Mouse (Mus musculus): Measurements from ENCODE around the gene Elk3.
A peak's percentile ranks its signal among the peaks of the same experiment; 100 is the strongest.

Elk3 gene

DNA sequence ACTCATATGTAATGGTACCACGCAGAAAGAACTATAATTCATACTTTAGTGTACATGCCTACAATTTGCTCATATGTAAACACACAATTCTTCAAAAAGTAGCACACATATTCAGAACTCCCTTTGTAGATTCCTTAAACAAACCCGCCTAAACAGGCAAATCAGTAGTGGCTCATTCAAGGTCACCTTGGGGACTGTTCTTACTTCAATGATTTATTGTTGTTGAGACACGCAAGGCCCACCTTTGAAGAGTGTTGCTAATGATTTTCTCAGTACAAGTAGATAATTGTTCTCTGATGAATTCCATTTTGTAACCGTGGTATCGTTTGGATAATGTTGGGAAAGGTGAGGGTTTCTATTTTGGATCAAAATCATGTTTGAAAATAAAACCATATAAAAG is 17.4 kb upstream of the Elk3 start:
- no peak for DNase-seq

DNA sequence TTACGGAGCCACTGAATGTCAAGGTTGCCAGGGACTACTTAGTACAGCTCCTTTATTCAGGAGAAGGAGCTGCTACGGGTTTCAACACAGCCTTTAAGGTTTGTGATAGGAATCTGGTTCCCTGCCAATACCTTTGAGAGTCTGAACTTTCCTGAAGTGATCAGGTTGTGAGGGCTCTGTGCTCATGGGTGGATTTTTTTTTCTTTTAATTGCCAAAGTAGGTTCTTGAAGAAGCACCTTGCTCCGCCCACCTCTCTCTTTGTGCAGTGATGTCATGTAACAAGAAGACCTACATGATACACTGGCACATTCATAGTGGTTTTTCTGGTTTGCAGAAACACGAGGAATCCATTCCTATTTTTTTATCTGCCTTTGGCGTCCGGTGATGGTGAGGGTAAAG is 16.3 kb upstream of the Elk3 start:
- no peak for DNase-seq

GRCm38 (mm10) chr10:93326741-93327100 is 15.8 kb upstream of the Elk3 start:
- DNase-seq: peak; percentile 43 to 58

- DNase-seq: no peak
Observed at GRCm38 (mm10) chr10:93325804-93326740, 15.1 kb upstream of the Elk3 start.

DNA sequence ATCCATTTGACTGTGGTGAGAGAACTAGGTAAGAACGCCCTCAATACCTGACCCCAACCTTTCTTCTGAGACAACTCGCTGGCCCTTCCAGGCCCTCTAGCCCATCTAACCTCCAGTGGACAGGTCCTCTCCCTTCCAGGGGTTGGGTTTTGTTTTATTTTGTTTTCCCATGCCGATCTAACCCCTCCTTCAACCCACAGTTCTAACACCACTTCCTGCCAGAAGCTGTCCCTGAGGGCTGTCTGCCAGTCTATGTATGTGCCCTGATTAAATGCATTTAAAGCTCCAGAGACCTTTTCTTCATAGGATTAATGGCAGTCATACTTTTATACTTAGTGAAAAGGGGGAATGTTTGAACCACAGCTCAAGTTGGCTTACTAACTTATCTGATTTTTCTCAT is 14.4 kb upstream of the Elk3 start:
- DNase-seq: peak in 1 of 2 experiments; percentile 6

DNA sequence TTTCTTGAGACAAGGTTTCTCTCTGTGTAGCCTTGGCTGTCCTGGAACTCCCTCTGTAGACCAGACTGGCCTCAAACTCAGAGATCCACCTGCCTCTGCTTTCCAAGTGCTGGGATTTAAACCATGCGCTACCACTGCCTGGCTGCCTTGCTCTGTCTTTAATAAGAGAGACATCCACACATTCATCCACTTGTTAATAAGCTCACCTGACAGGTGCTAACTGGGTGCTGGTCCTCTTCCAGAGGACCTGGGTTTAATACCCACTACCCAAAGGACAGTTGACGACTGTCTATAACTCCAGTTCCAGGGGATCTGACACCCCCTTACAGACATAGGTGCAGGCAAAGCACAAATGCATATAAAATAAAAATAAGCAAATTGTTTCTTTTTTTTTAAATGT is 13.5 kb upstream of the Elk3 start:
- DNase-seq: no peak

GRCm38 (mm10) chr10:93323659-93324058 is 12.7 kb upstream of the Elk3 start:
- DNase-seq: no peak

GRCm38 (mm10) chr10:93321763-93322162 is 10.8 kb upstream of the Elk3 start:
- DNase-seq: no peak

DNA sequence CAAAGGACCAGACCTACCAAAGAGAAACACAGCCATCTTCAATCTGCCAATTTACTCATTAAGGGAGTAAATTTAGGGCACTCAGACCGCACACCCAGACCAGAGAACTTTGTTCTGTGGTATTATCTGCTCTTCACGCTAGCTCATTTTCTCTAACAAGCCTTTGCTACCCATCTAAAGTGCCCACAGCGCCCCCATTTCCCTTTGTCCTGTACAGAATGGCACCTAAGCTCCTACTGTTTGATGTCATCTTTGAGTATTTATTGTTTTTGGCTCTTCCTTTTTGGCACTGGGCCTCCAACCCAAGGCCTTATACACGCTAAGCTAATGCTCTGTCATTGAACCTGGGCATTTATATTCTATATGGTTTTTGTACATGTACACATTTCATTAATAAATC is 9.2 kb upstream of the Elk3 start:
- no peak for DNase-seq

DNA sequence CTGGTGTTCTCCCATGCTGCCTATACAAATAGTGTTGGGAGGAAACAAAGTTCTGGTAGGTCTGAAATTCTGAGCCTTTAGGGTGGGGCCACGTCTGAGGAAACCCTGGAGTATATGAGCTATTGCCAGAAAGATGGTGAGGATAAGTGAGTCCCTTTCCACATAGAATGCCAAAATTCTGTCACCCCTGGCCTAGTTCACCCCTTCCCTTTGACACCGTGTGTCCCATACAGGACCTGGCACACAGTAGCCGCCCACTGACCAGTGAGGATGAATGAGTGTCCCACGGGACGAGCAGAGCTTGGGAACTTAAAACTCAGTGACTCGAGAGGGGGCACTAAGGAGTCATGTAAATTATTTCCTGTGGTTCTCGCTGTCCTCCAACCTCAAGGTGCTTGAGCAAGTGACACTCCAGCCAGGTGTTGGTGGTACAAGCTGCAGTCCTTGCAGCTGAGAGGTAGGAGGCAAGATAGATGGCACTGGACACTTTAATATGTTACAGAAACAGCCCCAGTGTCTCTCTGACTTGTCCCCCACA is 8.7 kb upstream of the Elk3 start:
- no peak for DNase-seq

- no peak for DNase-seq
Observed at GRCm38 (mm10) chr10:93316909-93317308, 6.0 kb upstream of the Elk3 start.

DNA sequence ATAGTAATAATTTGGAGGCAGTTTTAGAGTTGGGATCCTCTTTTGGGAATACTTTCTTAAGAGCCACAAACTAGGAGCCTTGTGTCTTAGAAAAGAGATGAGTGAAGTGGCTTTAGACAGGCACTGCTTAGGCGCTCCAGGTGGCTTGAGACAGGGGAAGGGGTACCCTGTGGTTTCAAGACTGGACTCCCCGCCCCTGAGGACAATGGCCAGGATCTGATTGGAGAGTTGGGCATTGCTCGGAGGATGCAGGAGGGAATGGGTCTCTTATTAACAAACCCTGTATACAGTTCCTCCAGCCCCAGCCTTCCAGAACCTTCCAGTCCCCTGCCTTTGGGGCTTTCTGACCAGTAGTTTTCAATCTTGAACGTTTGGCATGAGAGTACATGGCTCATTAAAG is 641 bp upstream of the Elk3 start:
- DNase-seq: no peak

DNA sequence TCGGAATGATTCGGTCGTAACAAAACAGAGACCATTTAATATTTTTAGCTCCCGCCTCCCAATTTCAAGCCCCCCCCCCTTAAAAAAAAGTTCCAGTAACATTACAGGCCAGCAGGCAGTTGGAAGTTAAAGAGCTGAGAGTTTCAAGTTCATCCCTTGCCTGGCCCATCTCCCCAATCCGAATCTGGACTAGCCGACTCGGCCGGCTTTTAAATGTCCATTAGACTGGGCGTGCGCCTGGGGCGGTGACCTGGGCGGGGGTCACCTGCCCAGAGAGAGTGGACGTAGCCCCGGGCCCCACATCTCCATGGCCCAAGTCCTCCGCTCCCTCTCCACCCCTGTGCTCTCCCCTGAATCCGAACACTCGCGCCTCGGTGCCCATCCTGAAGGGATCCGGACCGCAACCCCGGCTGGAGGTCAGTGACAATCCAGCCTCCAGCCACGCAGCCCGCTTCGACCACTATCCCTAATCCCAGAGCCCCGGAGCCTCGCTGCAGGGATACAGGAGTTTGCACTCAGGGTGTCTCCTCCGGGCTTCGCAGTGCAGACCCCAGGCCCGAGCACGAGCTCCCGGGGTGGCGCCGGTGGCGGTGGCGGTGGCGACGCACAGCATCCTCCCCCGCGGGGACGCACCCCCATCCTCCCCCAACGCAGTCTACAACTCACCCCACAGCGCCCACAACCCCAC is 857 bp downstream of the Elk3 start:
- peak; percentile 83 to 86 for DNase-seq

GRCm38 (mm10) chr10:93309131-93309933 is 1.6 kb downstream of the Elk3 start:
- peak; percentile 63 to 71 for DNase-seq

- no peak for DNase-seq
Observed at GRCm38 (mm10) chr10:93306367-93306766, 4.6 kb downstream of the Elk3 start.

DNA sequence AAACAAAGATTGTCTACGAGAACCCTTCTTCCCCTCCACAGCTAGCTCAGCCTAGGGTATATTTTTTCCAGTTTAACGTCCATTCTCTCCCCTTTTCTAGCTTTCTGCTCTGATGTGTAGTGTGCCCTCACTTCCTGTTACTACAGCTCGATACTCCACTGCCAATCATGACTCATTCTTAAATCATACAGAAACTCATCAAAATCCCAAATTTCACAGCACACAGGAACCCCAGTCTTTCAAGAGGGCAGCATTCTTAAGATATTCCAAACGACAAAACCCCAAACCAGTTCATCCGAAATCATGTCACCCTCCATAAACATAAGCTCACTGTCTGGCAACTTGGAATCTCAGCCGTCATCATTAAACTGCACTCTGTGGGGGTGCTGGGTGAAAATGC is 5.0 kb downstream of the Elk3 start:
- no peak for DNase-seq

DNA sequence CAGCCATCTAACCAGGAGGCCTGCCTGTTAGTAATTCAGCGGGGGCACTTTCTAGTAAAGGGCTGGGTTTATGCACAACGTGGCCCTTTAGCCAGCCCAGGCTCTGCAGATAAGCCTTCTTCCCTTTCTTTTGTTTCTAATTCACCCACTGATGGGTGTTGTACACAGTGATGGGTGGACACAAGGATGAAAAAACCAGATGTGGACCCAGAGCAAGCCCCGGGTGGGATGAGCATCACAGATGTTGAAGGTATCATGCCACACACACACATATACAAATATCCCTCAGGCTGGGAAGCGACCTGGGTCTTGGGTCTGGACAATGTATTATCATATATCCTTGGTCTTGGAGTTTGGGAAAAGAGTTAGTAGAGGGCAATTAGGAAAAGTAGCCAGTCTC is 7.7 kb downstream of the Elk3 start:
- DNase-seq: no peak

DNA sequence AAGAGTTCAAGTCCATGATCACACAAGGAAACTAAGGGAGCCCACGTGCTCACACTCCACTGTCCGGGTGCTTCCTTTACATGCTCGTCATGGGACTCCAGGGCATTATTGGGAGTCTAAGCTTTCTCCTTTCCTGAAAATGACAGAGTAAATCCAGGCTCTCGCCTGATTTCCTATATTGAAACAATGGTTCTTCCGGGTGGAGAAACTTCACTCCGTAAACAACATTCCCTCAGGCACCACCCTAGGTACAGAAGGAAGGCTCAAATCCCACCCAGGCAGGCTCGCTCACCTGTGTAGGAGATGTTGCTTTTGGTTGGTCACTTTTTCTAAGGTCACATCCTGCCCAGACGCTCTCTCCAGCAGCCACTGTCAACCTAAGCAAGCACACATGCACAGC is 9.1 kb downstream of the Elk3 start:
- no peak for DNase-seq

- DNase-seq: no peak
Observed at GRCm38 (mm10) chr10:93298208-93298607, 12.7 kb downstream of the Elk3 start.

- peak; percentile 30 to 49 for DNase-seq
Observed at GRCm38 (mm10) chr10:93297774-93298173, 13.2 kb downstream of the Elk3 start.

DNA sequence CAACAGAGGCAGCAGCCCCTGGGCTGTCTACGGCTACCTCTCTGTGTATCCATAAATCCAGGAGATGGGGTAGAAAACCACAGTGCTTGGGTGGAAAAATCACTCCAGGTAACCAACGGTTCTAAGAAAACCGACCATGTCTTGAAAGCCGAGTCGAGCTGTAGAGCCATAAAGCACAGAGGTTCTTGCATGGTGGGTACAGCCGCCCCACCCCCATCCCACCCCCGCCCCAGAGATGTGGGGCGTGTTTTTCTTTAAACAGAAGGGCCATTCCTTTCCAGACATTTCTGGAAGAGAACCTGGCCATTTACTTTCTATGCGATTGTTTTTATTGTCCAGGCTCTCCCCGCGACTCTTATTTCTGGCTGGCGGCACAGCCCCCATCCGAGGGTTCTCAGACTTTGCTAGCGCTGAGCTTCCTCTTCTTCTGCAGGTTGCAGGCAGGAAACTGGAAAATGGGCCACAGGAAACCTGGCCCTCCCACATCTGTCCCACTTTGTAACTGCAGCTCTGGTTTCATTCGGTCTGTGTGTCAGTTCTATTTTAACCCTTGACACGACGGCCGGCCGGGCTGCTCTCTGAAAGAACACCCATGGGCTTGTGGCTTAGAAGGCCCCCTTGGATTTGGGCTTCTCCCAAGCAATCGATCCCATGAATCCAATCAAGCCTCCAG is 16.3 kb downstream of the Elk3 start:
- DNase-seq: peak; percentile 66 to 80

GRCm38 (mm10) chr10:93293621-93294020 is 17.3 kb downstream of the Elk3 start:
- DNase-seq: peak in 1 of 2 experiments; percentile 29
